Mouse (Mus musculus) limb, embryonic 11.5 days (tissue): ENCODE results near the gene Gpr152. TPM values are rescaled to one million over a fixed set of nuclear protein-coding genes. Genes with fewer than 3 reads are reported as not detected.

ENCODE experiments used
- ATAC-seq: fragments of 200-750 bp; cut with Nextera tagmentation; 2 replicates; pipeline ENCODE4 v1.8.0; 2017; ENCODE audit warnings: low read depth; ENCODE audit not compliant: insufficient number of reproducible peaks, low FRiP score, low TSS enrichment
- DNase-seq: peaks from one replicate; pipeline ENCODE4 v3.0.0-alpha.2; 2015; ENCODE audit warnings: low spot score
- H3K27ac ChIP-seq: fragments of 300-500 bp; sonication (generic); replicated peaks from 2 replicates; pipeline ENCODE4 v1.5.1; 2014; ENCODE audit warnings: low read depth, mild to moderate bottlenecking, low read length
- H3K27me3 ChIP-seq: fragments of 300-500 bp; sonication (generic); 2 replicates; pipeline ENCODE4 v1.6.1; 2014; ENCODE audit warnings: mild to moderate bottlenecking, low read length, mixed read lengths; ENCODE audit not compliant: control insufficient read depth, insufficient read depth
- H3K36me3 ChIP-seq: fragments of 300-500 bp; sonication (generic); 2 replicates; pipeline ENCODE4 v1.6.1; 2014; ENCODE audit warnings: mild to moderate bottlenecking, low read length, moderate library complexity, mixed read lengths; ENCODE audit not compliant: control insufficient read depth, insufficient read depth
- H3K4me1 ChIP-seq: fragments of 300-500 bp; sonication (generic); 2 replicates; pipeline ENCODE4 v1.6.1; 2014; ENCODE audit warnings: low read length, mixed read lengths; ENCODE audit not compliant: control insufficient read depth, insufficient read depth
- H3K4me2 ChIP-seq: fragments of 300-500 bp; sonication (generic); 2 replicates; pipeline ENCODE4 v1.6.1; 2014; ENCODE audit warnings: low read depth, mild to moderate bottlenecking, moderate library complexity; ENCODE audit not compliant: severe bottlenecking
- H3K4me3 ChIP-seq: fragments of 300-500 bp; sonication (generic); 2 replicates; pipeline ENCODE4 v1.5.1; 2014; ENCODE audit warnings: low read depth, low read length
- H3K9ac ChIP-seq: fragments of 300-500 bp; sonication (generic); 2 replicates; pipeline ENCODE4 v1.6.1; 2014; ENCODE audit warnings: mild to moderate bottlenecking, low read length
- H3K9me3 ChIP-seq: fragments of 300-500 bp; sonication (generic); 2 replicates; pipeline ENCODE4 v1.6.1; 2016; ENCODE audit warnings: low read length; ENCODE audit not compliant: control insufficient read depth
- WGBS: fragments of 180-500 bp; shearing (Covaris S2); extraction: QIAGEN DNeasy Blood & Tissue Kit; methylation state at CpG from one replicate; pipeline ENCODE4 v1.1.7; 2014; 5-methylcytosine and 5-hydroxymethylcytosine counted together
- polyA plus RNA-seq: library from polyadenylated mRNA; unstranded; fragments of >200 nt; fragmentation: Nextera tagmentation; extraction: Ambion mirVana; gene quantifications from 2 replicates; pipeline ENCODE4 v1.2.1, GENCODE M21; 2014

Gpr152 gene
- polyA plus RNA-seq, 1 experiment from 2014 or later, result not detected

DNA sequence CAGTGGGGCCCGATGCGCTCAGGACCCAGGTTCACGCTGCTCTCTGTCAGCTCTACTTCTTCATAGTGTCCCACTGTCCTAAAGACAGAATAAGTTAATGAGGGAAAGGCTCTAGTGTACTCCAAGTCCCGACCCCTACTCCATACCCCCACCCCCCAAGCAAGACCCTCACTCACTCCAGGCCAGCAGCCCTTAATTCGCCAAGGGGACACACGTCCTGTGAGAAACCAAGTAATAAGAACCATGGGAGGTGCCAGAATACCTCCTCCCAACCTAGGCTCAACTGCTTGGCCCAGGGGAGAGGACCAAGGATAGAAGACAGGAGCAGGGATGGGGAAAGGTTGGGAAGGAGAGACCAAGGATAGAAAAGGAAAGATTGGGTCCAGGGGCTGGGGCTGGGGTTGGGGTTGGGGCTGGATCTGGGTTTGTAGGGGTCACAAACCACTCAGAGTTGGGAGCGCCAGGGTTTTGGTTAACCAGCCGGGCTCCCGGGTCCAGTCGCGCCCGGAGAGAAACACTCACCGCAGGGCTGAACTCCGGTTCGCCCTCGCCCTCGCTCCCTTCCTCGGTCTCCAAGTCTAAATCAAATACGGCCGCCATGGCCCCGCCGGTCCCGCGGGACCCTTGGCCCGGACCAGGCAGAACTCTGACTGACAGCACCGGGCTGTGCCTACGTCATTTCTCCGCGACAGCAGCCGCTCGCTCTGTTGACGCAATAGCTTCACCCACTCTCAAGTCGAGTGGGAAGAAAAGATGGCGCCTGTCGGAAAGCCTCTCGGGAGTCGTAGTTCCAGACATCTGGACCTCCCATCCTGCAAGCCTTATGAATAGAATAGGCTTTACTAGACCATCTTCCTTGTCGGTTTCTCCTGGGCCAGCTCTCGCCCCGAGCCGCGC is 23.3 kb downstream of the Gpr152 start, which contains the start of gene Rps6kb2:
TSS of gene Rps6kb2 (minus strand) at position 709 of the 897 bp plus-strand sequence.
- peak; percentile 75 for ATAC-seq
- 7% methylated on average over 42 of the region's 42 CpGs for WGBS
- Histone ChIP-seq H3K9ac (peak within 1 kb of the TSS; percentile 55), H3K4me3 (peak within 1 kb of the TSS; percentile 76), H3K4me2 (peak within 1 kb of the TSS; percentile 89), H3K27me3 (no peaks in the 10 kb centered on the region), H3K4me1 (peaks cover 4% of the 10 kb centered on the region), H3K9me3 (no peaks in the 10 kb centered on the region), H3K27ac (no peak within 1 kb of the TSS), H3K36me3 (peaks cover 8% of the 10 kb centered on the region; the same call in 1 of the 2 replicates)
- peak; percentile 97 for DNase-seq

DNA sequence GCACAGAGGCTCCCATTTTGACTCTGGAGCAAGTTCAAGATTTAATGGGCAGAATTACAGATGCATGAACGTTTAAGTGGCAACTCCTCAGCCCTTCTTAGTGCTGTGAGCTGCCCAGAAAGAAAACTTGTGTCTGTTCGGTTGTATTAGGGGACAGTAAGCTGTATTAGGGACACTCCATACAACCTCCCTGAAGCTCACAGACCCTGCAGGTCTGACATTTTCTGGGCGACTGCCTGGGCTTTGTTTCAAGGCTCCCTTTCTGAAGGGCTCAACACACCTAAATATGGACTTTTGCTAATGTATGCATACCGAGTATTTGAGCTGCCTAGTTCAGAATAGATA is 23.9 kb downstream of the Gpr152 start:
- WGBS, result 35% methylated on average over 4 of the region's 4 CpGs
- H3K9ac ChIP-seq, result peak overlapping the region; percentile 55
- no peak overlapping the region for H3K27ac ChIP-seq
- peak overlapping the region; percentile 76 for H3K4me3 ChIP-seq
- no peaks in the 10 kb centered on the region for H3K9me3 ChIP-seq
- no peak for ATAC-seq
- peaks cover 4% of the 10 kb centered on the region for H3K4me1 ChIP-seq
- no peak for DNase-seq
- H3K27me3 ChIP-seq, result no peaks in the 10 kb centered on the region
- peaks cover 6% of the 10 kb centered on the region; the same call in 1 of the 2 replicates for H3K36me3 ChIP-seq
- H3K4me2 ChIP-seq, result peak overlapping the region; percentile 89

- ATAC-seq, result no peak
- Histone ChIP-seq H3K4me2 (no peak overlapping the region), H3K9ac (no peak overlapping the region), H3K27me3 (no peaks in the 10 kb centered on the region), H3K27ac (no peak overlapping the region), H3K9me3 (no peaks in the 10 kb centered on the region), H3K36me3 (peaks cover 6% of the 10 kb centered on the region; the same call in 1 of the 2 replicates), H3K4me3 (no peak overlapping the region), H3K4me1 (peaks cover 4% of the 10 kb centered on the region)
- DNase-seq, result no peak
- 77% methylated on average over 3 of the region's 3 CpGs for WGBS
These were observed 24.5 kb downstream of the Gpr152 start for GRCm38 (mm10) chr19:4164100-4164499.

DNA sequence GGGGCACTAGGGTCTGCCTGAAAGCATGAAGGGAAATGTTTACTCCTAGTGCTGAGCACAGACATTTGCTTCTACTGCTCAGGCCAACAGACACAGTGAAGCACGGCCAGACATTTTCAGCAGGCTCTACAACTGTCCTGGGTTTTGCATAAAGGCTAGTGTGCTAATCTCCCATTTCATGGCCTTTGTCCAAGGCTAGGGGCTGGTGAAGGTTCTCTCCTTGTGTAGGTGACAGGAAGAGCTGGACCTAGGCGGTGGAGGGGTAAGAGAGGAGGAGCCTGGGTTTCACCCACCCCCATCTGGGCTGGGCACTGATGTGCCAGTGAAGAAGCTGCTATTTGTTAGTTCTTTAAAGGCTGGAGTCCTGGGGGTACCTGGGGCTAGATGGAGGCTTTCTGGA is 25.1 kb downstream of the Gpr152 start:
- Histone ChIP-seq H3K4me2 (no peak overlapping the region), H3K9ac (no peak overlapping the region), H3K4me1 (peaks cover 4% of the 10 kb centered on the region), H3K4me3 (no peak overlapping the region), H3K27ac (no peak overlapping the region), H3K27me3 (no peaks in the 10 kb centered on the region), H3K9me3 (no peaks in the 10 kb centered on the region), H3K36me3 (peaks cover 4% of the 10 kb centered on the region; the same call in 1 of the 2 replicates)
- 72% methylated on average over 2 of the region's 2 CpGs for WGBS
- DNase-seq (no peak), ATAC-seq (no peak)

DNA sequence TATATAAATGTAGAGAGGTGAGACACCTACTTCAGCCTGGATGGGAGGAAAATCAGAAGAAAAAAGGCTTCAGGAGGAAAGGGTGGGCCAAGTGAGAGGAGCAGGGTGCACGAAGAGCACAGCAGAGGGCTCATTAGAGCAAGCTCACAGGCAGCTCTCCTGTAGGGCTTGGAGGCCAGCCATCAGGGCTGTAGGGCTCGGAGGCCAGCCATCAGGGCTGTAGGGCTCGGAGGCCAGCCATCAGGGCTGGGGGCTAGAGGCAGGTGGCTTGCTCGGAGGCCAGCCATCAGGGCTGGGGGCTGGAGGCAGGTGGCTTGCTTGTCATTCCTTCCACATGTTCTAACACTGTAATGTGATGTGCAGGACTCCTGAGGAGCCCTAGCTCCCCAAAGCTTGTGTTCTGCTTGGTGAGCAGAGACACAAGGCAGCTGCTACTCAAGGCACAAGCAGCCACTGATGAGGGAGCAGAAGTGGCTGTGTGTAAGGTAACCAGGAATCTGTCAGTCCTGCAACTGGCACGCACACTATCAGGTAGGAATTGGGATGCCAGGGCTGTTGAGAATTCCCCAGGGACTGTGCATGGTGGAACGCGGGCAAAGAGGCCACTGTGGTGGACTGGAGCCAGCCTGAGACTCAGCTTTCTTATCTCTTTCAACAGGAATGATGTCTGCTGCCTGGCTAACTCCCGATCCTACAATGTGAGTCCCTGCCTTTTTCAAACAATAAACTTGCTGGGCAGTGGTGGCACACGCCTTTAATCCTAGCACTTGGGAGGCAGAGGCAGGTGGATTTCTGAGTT is 27.3 kb downstream of the Gpr152 start:
- Histone ChIP-seq H3K9me3 (no peaks in the 10 kb centered on the region), H3K9ac (no peak overlapping the region), H3K4me3 (no peak overlapping the region), H3K36me3 (no peaks in the 10 kb centered on the region; the same call in 1 of the 2 replicates), H3K4me1 (peaks cover 9% of the 10 kb centered on the region), H3K27me3 (no peaks in the 10 kb centered on the region), H3K27ac (no peak overlapping the region), H3K4me2 (no peak overlapping the region)
- 79% methylated on average over 9 of the region's 9 CpGs for WGBS
- DNase-seq (no peak), ATAC-seq (no peak)

GRCm38 (mm10) chr19:4169378-4169784 is 29.8 kb downstream of the Gpr152 start:
- Histone ChIP-seq H3K4me3 (peak overlapping the region; percentile 41), H3K9me3 (no peaks in the 10 kb centered on the region), H3K36me3 (no peaks in the 10 kb centered on the region; the same call in 1 of the 2 replicates), H3K9ac (peak overlapping the region; percentile 83), H3K27me3 (no peaks in the 10 kb centered on the region), H3K4me2 (peak overlapping the region; percentile 88), H3K27ac (peak overlapping the region; percentile 69), H3K4me1 (peaks cover 5% of the 10 kb centered on the region)
- peak; percentile 100 for DNase-seq
- ATAC-seq, result peak; percentile 92
- under 1% methylated on average over 43 of the region's 43 CpGs for WGBS

DNA sequence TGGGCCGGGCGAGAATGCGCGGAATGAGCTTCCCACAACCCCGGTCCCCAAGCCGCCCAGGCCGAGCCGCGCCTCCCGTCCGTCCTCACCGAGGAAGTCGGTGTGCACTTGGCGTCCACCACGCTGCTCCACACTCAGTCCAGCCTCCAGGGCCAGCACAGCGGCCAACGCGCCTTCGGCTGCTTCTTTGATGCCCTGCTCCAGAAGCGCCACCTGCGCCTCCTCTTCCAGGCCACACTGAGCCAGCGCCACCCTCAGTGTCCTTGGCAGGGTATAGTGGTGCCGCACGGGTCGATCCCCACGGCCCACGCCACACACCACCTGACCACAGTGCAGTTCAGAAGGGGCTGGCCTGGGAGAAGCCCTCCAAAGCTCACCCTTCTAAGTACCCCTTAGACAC is 30.2 kb downstream of the Gpr152 start:
- Histone ChIP-seq H3K27ac (peak overlapping the region; percentile 69), H3K4me1 (peaks cover 5% of the 10 kb centered on the region), H3K4me3 (peak overlapping the region; percentile 41), H3K9me3 (no peaks in the 10 kb centered on the region), H3K9ac (peak overlapping the region; percentile 83), H3K36me3 (no peaks in the 10 kb centered on the region; the same call in 1 of the 2 replicates), H3K27me3 (no peaks in the 10 kb centered on the region), H3K4me2 (peak overlapping the region; percentile 88)
- ATAC-seq, result peak; percentile 46
- 10% methylated on average over 27 of the region's 27 CpGs for WGBS
- DNase-seq, result no peak

DNA sequence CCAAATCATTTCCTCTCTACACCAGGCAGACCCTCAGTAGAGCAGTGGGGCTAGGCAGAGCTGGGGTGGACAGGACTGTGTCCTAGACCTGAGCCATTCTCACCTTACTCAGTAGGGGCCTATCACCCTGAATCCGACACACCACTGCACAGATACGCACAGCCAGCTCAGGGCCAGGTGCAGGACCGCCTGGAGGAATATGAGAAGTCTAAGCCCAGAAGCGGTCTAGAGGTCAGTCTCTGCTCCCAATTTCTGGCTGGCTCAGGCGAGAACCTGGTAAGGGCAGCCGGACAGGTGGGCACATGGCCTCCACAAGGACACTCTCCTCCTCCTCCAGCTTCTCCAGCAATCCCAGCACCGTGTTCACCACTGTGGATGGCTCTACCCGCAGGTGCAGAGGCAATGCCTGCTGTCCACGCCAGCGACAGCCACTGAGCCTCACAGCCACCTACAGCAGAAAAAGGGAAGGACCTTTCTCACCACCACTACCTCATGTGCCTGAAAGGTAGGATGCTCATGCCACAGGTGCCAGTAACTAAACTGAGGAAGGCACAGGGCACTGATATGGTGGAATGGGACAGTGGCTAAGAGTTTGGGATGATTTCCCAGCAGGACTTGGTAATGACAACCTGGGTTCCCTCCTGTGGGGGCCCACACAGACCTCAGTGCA is 31.3 kb downstream of the Gpr152 start:
- Histone ChIP-seq H3K9me3 (no peaks in the 10 kb centered on the region), H3K4me1 (peaks cover 14% of the 10 kb centered on the region), H3K27me3 (no peaks in the 10 kb centered on the region), H3K9ac (peak overlapping the region; percentile 83; the same call in 1 of the 2 replicates), H3K36me3 (no peaks in the 10 kb centered on the region; the same call in 1 of the 2 replicates), H3K27ac (no peak overlapping the region), H3K4me2 (no peak overlapping the region), H3K4me3 (no peak overlapping the region)
- 90% methylated on average over 10 of the region's 10 CpGs for WGBS
- DNase-seq (no peak), ATAC-seq (no peak)
